Mouse (Mus musculus): ENCODE results near the gene Cnnm2. TPM values are rescaled to one million over a fixed set of nuclear protein-coding genes. Genes with fewer than 3 reads are reported as not detected.
"Not testable (repeated sequence)": the region's sequence is repeated elsewhere in the genome, so short reads cannot be mapped to it uniquely, and the experiment has no call there.

The Cnnm2 gene
- polyA plus RNA-seq, 1 experiment from 2014 or later: 1.9 TPM

- Histone ChIP-seq H3K27ac (ENCODE audit: low read depth, low read length) (no peak overlapping the region), H3K4me3 (ENCODE audit: low read depth, low read length) (no peak overlapping the region), H3K4me2 (no peak overlapping the region), H3K4me1 (replicated peaks; ENCODE audit: control insufficient read depth, insufficient read depth, low read length) (peaks cover 16% of the 10 kb centered on the region), H3K9ac (ENCODE audit: low read depth, low read length) (no peak overlapping the region), H3K9me3 (ENCODE audit: control insufficient read depth, low read length) (no peaks in the 10 kb centered on the region), H3K27me3 (replicated peaks; ENCODE audit: control insufficient read depth, insufficient read depth, low read length) (no peaks in the 10 kb centered on the region), H3K36me3 (ENCODE audit: control insufficient read depth, insufficient read depth, low read length) (peaks cover 5% of the 10 kb centered on the region; the same call in 1 of the 2 replicates)
- WGBS: 60% methylated on average over 3 of the region's 3 CpGs
- no peak for DNase-seq (ENCODE audit: low spot score)
- ATAC-seq (replicated peaks; ENCODE audit: low FRiP score): no peak
Measured at GRCm38 (mm10) chr19:46728909-46729308, 32.5 kb upstream of the Cnnm2 start.

DNA sequence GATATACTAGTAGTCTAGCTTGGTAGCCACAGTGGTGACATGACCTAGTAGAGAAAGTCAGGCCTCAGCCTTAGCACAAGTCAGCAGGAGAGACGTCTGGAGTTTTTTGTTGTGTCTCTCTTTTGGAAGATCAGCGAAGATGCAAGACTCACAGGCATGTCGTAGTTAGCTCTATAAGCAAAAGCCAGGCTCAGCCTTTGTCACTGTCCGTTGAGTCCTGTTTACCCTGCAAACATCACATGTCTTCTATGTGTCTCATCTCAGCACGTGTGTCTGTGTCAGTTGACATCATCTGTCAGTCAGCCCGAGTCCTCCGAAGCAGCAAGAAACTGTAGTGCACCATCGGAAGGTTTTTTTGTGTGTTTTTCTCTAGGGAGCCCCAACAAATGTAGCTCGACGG is 30.0 kb upstream of the Cnnm2 start:
- no peak overlapping the region for H3K9ac ChIP-seq (ENCODE audit: low read depth, low read length)
- WGBS: 83% methylated on average over 10 of the region's 10 CpGs
- H3K27me3 ChIP-seq (replicated peaks; ENCODE audit: control insufficient read depth, insufficient read depth, low read length): no peaks in the 10 kb centered on the region
- H3K9me3 ChIP-seq (ENCODE audit: control insufficient read depth, low read length): no peaks in the 10 kb centered on the region
- no peak overlapping the region for H3K4me2 ChIP-seq
- ATAC-seq (replicated peaks; ENCODE audit: low FRiP score) (no peak), DNase-seq (ENCODE audit: low spot score) (no peak)
- no peak overlapping the region for H3K27ac ChIP-seq (ENCODE audit: low read depth, low read length)
- H3K36me3 ChIP-seq (ENCODE audit: control insufficient read depth, insufficient read depth, low read length): no peaks in the 10 kb centered on the region
- H3K4me3 ChIP-seq (ENCODE audit: low read depth, low read length): no peak overlapping the region
- peaks cover 16% of the 10 kb centered on the region for H3K4me1 ChIP-seq (replicated peaks; ENCODE audit: control insufficient read depth, insufficient read depth, low read length)

- WGBS: 90% methylated on average over 5 of the region's 5 CpGs
- not testable (repeated sequence) for H3K4me3 ChIP-seq (ENCODE audit: low read depth, low read length); H3K4me1 ChIP-seq (replicated peaks; ENCODE audit: control insufficient read depth, insufficient read depth, low read length); H3K36me3 ChIP-seq (ENCODE audit: control insufficient read depth, insufficient read depth, low read length); H3K27me3 ChIP-seq (replicated peaks; ENCODE audit: control insufficient read depth, insufficient read depth, low read length); H3K4me2 ChIP-seq; H3K9me3 ChIP-seq (ENCODE audit: control insufficient read depth, low read length); DNase-seq (ENCODE audit: low spot score); ATAC-seq (replicated peaks; ENCODE audit: low FRiP score); H3K27ac ChIP-seq (ENCODE audit: low read depth, low read length); H3K9ac ChIP-seq (ENCODE audit: low read depth, low read length)
Measured at GRCm38 (mm10) chr19:46732673-46733072, 28.7 kb upstream of the Cnnm2 start.

DNA sequence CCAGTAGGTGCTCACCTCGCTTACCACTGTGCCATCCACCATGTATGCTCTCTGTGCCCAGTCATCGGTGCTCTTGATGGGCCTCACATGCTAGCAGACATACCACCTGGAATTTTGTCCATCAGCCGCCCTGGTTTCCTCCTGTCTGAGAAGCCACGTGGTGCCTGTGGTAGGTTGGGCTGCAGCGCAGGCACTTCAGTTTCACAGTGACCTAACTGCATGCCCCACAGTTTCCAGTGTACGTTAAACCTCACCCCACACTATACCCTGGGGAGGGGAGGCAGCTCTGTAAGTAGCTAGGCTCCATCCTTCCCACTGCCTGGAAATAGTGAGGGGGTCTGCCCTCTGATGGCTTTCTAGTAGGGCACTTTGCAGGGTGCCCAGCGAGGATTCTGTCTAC is 27.8 kb upstream of the Cnnm2 start:
- no peak for ATAC-seq (replicated peaks; ENCODE audit: low FRiP score)
- no peaks in the 10 kb centered on the region for H3K27me3 ChIP-seq (replicated peaks; ENCODE audit: control insufficient read depth, insufficient read depth, low read length)
- H3K27ac ChIP-seq (ENCODE audit: low read depth, low read length): no peak overlapping the region
- no peak overlapping the region for H3K9ac ChIP-seq (ENCODE audit: low read depth, low read length)
- no peaks in the 10 kb centered on the region for H3K9me3 ChIP-seq (ENCODE audit: control insufficient read depth, low read length)
- no peak overlapping the region for H3K4me3 ChIP-seq (ENCODE audit: low read depth, low read length)
- DNase-seq (ENCODE audit: low spot score): no peak
- H3K4me2 ChIP-seq: no peak overlapping the region
- H3K36me3 ChIP-seq (ENCODE audit: control insufficient read depth, insufficient read depth, low read length): peaks cover 3% of the 10 kb centered on the region; the same call in 1 of the 2 replicates
- WGBS: 86% methylated on average over 7 of the region's 7 CpGs
- no peaks in the 10 kb centered on the region for H3K4me1 ChIP-seq (replicated peaks; ENCODE audit: control insufficient read depth, insufficient read depth, low read length)

GRCm38 (mm10) chr19:46735241-46735640 is 26.2 kb upstream of the Cnnm2 start:
- Histone ChIP-seq H3K9me3 (ENCODE audit: control insufficient read depth, low read length) (no peaks in the 10 kb centered on the region), H3K9ac (ENCODE audit: low read depth, low read length) (no peak overlapping the region), H3K4me2 (no peak overlapping the region), H3K27ac (ENCODE audit: low read depth, low read length) (no peak overlapping the region), H3K4me3 (ENCODE audit: low read depth, low read length) (no peak overlapping the region), H3K4me1 (replicated peaks; ENCODE audit: control insufficient read depth, insufficient read depth, low read length) (no peaks in the 10 kb centered on the region), H3K27me3 (replicated peaks; ENCODE audit: control insufficient read depth, insufficient read depth, low read length) (no peaks in the 10 kb centered on the region), H3K36me3 (ENCODE audit: control insufficient read depth, insufficient read depth, low read length) (peaks cover 3% of the 10 kb centered on the region; the same call in 1 of the 2 replicates)
- DNase-seq (ENCODE audit: low spot score): no peak
- ATAC-seq (replicated peaks; ENCODE audit: low FRiP score): no peak
- 33% methylated on average over 5 of the region's 5 CpGs for WGBS

GRCm38 (mm10) chr19:46737106-46737505 is 24.3 kb upstream of the Cnnm2 start:
- H3K27me3 ChIP-seq (replicated peaks; ENCODE audit: control insufficient read depth, insufficient read depth, low read length): no peaks in the 10 kb centered on the region
- H3K9ac ChIP-seq (ENCODE audit: low read depth, low read length): no peak overlapping the region
- no peak overlapping the region for H3K4me3 ChIP-seq (ENCODE audit: low read depth, low read length)
- ATAC-seq (replicated peaks; ENCODE audit: low FRiP score): no peak
- peaks cover 3% of the 10 kb centered on the region; the same call in 1 of the 2 replicates for H3K36me3 ChIP-seq (ENCODE audit: control insufficient read depth, insufficient read depth, low read length)
- WGBS: 53% methylated on average over 7 of the region's 7 CpGs
- H3K9me3 ChIP-seq (ENCODE audit: control insufficient read depth, low read length): no peaks in the 10 kb centered on the region
- H3K27ac ChIP-seq (ENCODE audit: low read depth, low read length): no peak overlapping the region
- DNase-seq (ENCODE audit: low spot score): no peak
- no peaks in the 10 kb centered on the region for H3K4me1 ChIP-seq (replicated peaks; ENCODE audit: control insufficient read depth, insufficient read depth, low read length)
- no peak overlapping the region for H3K4me2 ChIP-seq

DNA sequence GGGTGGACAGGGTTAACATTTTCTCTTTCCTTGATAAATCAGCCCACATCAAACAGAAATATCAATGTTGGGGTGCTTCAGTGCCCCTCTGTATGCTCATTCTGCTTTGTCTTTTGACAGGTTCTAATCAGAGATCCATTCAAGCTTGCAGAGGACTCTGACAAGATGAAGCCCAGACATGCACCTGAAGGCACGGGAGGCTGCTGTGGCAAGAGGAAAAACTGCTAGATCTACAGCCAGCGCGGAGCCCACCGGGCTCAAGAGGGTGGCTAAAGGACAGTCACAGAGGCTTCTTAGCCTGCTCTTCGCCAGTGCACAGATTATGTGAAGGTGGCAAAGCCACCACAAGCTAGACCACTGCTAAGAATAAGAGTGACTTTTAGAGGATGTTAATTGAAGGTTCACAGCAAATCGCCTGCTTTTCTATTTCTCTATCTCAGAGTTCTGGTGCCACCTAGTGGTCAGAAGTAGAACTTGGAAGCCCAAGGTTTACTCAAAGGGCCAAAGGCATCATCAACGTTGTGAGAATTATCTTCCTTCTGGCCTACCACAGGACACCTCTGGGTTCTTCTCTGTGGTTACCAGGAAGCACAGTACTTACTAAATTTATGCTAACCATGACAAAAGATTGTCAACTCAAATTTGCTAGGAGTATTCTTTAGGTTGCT is 20.9 kb upstream of the Cnnm2 start:
- H3K9ac ChIP-seq (ENCODE audit: low read depth, low read length): no peak overlapping the region
- no peak for DNase-seq (ENCODE audit: low spot score)
- H3K27me3 ChIP-seq (replicated peaks; ENCODE audit: control insufficient read depth, insufficient read depth, low read length): no peaks in the 10 kb centered on the region
- H3K36me3 ChIP-seq (ENCODE audit: control insufficient read depth, insufficient read depth, low read length): peaks cover 3% of the 10 kb centered on the region; the same call in 1 of the 2 replicates
- H3K4me1 ChIP-seq (replicated peaks; ENCODE audit: control insufficient read depth, insufficient read depth, low read length): no peaks in the 10 kb centered on the region
- WGBS: 55% methylated on average over 7 of the region's 7 CpGs
- no peak overlapping the region for H3K27ac ChIP-seq (ENCODE audit: low read depth, low read length)
- ATAC-seq (replicated peaks; ENCODE audit: low FRiP score): no peak
- H3K4me3 ChIP-seq (ENCODE audit: low read depth, low read length): no peak overlapping the region
- no peaks in the 10 kb centered on the region for H3K9me3 ChIP-seq (ENCODE audit: control insufficient read depth, low read length)
- no peak overlapping the region for H3K4me2 ChIP-seq

DNA sequence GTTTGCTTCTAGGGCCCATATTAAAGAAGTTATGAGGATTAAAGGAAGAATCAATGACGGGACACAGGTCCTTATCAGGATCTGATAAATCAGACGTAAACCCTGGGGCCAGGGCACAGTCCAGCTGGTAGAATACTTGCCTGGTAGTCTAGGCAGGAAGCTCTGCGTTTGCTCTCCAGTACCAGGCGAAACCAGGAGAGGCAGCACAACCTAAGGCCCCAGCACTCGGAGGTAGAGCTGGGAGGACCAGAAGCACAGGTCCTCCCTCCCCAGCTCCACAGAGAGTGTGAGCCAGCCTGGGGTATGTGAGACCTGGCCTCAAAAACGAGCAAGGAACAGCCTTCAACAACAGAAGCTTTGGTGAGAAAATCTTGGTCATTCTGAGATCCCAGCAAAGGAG is 19.8 kb upstream of the Cnnm2 start:
- Histone ChIP-seq H3K27me3 (replicated peaks; ENCODE audit: control insufficient read depth, insufficient read depth, low read length) (no peaks in the 10 kb centered on the region), H3K4me1 (replicated peaks; ENCODE audit: control insufficient read depth, insufficient read depth, low read length) (no peaks in the 10 kb centered on the region), H3K4me3 (ENCODE audit: low read depth, low read length) (no peak overlapping the region), H3K36me3 (ENCODE audit: control insufficient read depth, insufficient read depth, low read length) (peaks cover 3% of the 10 kb centered on the region; the same call in 1 of the 2 replicates), H3K27ac (ENCODE audit: low read depth, low read length) (no peak overlapping the region), H3K9ac (ENCODE audit: low read depth, low read length) (no peak overlapping the region), H3K9me3 (ENCODE audit: control insufficient read depth, low read length) (no peaks in the 10 kb centered on the region), H3K4me2 (no peak overlapping the region)
- WGBS: 40% methylated on average over 6 of the region's 6 CpGs
- DNase-seq (ENCODE audit: low spot score) (no peak), ATAC-seq (replicated peaks; ENCODE audit: low FRiP score) (no peak)

GRCm38 (mm10) chr19:46744681-46745080 is 16.7 kb upstream of the Cnnm2 start:
- Histone ChIP-seq H3K36me3 (ENCODE audit: control insufficient read depth, insufficient read depth, low read length) (no peaks in the 10 kb centered on the region), H3K9me3 (ENCODE audit: control insufficient read depth, low read length) (no peaks in the 10 kb centered on the region), H3K4me3 (ENCODE audit: low read depth, low read length) (no peak overlapping the region), H3K4me2 (no peak overlapping the region), H3K27me3 (replicated peaks; ENCODE audit: control insufficient read depth, insufficient read depth, low read length) (no peaks in the 10 kb centered on the region), H3K27ac (ENCODE audit: low read depth, low read length) (no peak overlapping the region), H3K4me1 (replicated peaks; ENCODE audit: control insufficient read depth, insufficient read depth, low read length) (no peaks in the 10 kb centered on the region), H3K9ac (ENCODE audit: low read depth, low read length) (no peak overlapping the region)
- 74% methylated on average over 9 of the region's 9 CpGs for WGBS
- ATAC-seq (replicated peaks; ENCODE audit: low FRiP score): no peak
- DNase-seq (ENCODE audit: low spot score): no peak
